Mouse (Mus musculus) layer of hippocampus, adult 9-10 months (tissue): ENCODE data around the gene Cd38.
A peak's percentile ranks its signal among the peaks of the same experiment; 100 is the strongest.

Experiments
- DNase-seq: peaks from one replicate; pipeline ENCODE4 v3.0.0; 2022; ENCODE audit warnings: low spot score

The Cd38 gene

GRCm38 (mm10) chr5:43868253-43868652 is at the start of gene Cd38:
TSS of gene Cd38 (plus strand) at chr5:43868553.
- no peak for DNase-seq

DNA sequence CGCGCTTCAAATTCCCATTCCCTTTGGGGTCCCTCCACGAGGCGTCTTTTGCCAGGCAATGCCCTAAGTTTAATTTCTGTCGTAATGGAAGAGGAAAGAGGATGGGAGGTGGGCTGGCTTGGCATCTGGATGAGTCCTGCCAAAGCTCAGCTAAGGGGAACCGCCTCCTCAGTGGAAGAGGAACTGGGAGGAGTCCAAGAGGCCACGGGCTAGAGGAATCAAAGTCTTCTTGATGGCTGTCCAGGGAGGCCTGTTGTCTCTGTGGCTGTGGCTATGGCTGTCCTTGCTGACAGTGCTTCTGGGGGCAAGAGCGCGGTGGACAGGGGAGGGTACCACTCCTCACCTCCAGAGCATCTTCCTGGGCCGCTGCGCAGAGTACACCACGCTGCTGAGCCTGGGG is 49.7 kb upstream of the Cd38 start, which contains the start of gene Bst1:
Bst1 (plus strand) TSS at position 191 of the 400 bp plus-strand sequence.
- DNase-seq, result no peak

DNA sequence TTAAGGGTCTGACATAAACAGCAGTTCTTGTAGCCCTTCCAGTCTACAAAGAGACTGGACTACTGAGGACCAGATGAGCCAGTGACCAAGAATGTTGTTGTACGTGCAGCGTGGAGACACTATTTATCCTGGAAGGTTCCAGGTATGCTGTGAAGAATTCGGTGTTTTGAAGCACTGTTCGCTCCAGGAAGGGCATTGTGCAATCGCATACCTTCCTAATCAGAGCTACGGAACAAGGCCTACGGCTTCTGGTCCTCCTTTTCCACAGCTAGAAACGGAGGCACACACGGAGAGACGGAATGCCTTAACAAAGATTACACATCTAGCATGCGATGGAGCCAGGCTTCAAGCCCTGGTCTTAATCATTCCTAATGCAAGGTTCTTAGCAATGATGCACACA is 47.6 kb upstream of the Cd38 start:
- no peak for DNase-seq

- no peak for DNase-seq
Observed at GRCm38 (mm10) chr5:43821538-43821937, 46.8 kb upstream of the Cd38 start, which contains the start of gene Fbxl5. TSS of gene Fbxl5 (minus strand) at chr5:43821638.

- no peak for DNase-seq
Observed at GRCm38 (mm10) chr5:43822199-43822598, 46.2 kb upstream of the Cd38 start.

DNA sequence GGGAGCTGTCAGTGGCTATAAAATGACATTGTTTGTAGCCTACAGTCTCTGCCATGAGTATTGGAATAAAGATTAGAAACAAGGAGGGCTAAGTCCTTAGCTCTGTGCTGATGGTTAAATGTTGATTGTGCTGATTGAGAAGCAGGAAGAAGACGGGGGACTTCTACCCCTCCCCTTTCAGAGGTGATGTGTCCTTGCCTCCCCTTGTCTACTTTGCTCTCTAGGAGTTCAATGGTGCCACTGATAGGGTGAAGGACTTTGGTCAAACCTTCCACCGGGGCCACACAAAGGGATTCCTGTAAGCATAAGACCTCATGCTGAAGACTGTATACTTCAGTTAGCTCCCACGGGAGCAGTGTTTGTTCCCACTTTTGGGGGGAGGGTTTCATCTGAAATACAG is 45.5 kb upstream of the Cd38 start:
- DNase-seq, result no peak

DNA sequence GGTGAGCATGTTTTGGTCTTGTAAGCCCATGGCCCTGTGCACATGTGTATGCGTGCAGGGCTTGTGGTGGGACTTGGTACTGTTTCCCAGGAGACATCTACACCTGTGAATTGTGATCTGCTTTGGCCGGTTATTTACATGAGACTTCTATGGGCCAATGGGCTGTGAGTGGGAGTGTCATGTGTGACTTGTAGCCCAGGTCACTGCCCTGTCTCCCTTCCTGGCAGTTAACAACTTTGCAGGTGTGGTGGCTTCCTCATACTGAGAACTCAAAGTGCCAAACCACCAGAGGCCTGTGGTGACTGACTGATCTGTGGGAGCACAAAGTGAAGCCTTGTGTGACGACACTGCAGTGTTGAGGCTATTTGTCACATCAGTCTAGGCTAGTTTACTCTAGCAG is 43.8 kb upstream of the Cd38 start:
- no peak for DNase-seq

DNA sequence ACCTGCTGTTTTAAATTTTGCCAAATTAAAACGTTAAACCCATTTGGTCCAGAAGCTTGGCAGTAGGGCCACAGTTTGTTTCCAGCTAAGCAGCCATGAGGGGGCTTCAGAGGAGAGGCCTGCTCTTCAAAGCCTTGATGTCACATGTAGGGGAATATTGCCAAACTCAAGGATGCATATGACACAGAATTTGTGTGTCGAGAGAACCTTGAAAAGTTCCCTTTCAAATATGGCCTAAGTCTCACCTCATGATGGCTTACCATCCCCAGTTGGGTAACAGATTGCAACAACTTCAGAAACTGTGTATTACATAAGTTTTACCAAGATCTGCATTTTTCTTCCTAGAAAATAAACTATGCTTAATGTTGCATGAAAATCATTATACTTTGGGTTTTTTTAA is 41.5 kb upstream of the Cd38 start:
- no peak for DNase-seq

- DNase-seq, result no peak
Observed at GRCm38 (mm10) chr5:43827366-43827765, 41.0 kb upstream of the Cd38 start.

- no peak for DNase-seq
Observed at GRCm38 (mm10) chr5:43836590-43836989, 31.8 kb upstream of the Cd38 start.

DNA sequence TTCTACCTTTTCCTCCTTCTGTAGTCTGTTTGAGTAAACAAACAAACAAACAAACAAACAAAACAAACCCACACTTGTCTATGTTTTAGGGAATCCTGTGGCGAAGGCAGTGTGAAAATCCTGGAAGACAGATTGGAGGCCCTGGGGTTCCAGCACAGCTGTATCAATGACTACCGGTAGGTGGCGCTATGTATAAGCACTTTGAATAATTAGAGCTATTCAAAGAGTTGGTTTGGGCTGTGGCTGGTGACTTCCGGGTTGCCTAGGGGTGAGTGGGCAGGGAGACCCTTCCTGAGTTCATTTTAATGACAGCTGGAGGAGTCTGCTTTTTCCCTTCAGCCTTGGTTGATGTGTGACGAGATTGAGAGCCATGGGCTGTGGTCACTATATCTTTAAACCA is 31.0 kb upstream of the Cd38 start:
- DNase-seq, result peak; percentile 16

GRCm38 (mm10) chr5:43841144-43842010 is 27.0 kb upstream of the Cd38 start:
- peak; percentile 16 for DNase-seq

- no peak for DNase-seq
Observed at GRCm38 (mm10) chr5:43842011-43842285, 26.4 kb upstream of the Cd38 start.

- DNase-seq, result no peak
Observed at GRCm38 (mm10) chr5:43842576-43843155, 25.7 kb upstream of the Cd38 start.

DNA sequence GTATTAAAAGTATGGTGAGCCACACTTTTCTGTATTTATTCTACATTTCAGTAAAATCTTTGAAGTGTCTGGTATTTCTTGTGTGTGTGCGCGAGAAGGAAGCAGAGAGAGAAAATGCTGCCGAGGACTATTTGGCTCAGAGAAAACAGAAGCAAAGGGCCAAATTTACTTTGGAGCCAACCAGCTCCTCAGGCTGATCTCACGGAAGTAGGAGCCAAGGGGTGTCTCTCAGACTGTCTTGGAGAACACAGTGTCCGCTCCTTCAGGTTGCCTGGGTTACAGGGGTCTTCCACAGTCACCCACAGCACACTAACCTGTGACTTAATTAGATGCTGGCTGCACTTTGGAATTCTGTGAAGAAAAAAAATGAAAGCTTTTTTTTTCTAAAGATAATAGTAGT is 23.3 kb upstream of the Cd38 start:
- no peak for DNase-seq

- DNase-seq, result no peak
Observed at GRCm38 (mm10) chr5:43845646-43846045, 22.7 kb upstream of the Cd38 start.

DNA sequence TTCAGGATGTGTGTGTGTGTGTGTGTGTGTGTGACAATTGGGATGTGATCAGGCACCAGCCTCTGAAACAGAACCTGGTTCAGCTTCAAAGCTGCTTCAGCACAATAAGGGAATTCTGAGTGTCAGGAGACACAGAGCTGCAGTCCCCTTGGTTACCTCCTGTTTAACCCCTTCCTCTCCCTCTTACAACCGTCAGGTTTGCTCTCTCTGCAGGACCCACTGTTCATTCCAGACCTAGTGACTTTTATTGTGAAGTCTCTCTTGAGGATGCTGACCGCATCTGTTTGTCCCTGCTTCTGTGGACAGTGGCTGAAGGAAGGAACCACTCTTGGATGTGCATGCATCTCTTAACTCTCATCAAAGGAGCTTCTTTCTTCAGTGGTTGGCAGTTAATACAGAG is 22.1 kb upstream of the Cd38 start:
- no peak for DNase-seq

DNA sequence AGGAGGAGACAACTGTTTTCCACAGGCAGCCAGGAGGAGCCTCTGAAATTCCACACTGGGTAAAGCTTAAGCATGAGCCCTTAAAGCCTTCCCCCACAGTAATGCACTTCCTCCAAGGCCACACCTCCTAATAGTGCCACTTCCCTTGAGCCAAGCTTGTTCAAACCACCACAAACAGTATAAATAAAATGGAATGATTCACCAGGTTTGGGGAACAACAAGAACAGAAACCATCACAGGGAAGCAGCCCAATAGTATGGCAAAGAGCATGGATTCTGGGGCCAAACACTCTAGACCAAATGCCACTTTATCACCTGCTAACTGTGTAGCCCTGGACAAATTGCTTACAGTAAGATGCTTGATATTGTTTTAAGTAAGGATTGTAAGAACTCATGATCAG is 20.8 kb upstream of the Cd38 start:
- no peak for DNase-seq

DNA sequence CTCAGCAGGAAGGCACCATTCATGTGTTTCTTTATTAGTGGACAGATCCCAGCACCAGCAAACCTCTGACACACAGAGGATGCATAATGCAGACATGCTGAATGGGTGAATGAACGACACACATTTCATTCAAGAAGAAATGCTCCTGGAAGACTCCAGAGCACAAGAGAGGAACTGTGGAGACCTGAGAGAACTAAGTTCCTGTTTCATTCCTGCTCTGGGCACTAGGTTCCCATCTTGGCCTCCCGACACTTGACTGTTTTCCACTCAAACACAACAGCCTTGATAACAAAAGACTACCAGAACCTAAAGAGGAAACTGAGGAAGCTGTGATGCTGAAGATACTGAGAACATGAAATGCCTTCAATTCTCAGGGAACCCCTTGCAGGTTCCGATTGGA is 20.1 kb upstream of the Cd38 start:
- DNase-seq, result no peak

DNA sequence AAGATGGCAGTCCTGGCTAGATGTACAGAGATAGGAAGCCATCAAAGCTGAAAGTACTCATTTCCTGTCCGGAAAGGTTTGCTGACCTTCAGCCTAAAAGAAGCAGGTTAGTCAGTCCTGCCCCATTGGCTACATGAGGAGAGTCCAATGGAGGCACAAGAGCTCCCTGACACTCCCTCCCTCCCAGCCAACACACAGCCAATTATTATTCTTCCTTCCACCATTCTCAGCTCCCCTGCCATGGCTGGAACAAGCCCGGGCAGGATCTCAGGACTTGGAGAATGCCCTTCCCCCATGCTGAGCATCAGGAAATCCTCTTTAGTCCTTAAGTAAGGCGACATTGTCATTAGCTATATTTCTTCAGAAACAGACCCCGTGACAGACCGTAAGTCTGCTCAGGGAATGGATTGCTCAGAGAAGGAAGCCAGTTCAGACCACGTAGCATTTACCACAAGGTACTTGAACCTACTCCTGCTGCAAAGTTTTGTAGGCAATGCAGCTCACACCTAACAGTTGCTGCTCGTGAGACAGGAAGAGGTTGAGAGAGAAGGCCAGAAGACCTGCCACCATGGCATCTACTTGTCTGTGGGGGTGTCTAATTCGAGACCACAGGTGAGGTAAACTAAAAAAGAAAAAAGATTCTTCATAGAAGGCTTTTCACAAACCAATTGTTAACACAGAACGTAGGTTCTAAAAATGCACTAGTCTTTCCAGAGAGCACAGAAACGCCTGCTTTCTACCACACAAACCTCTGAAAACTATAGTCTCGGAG is 15.1 kb upstream of the Cd38 start:
- no peak for DNase-seq

- no peak for DNase-seq
Observed at GRCm38 (mm10) chr5:43853868-43854488, 14.4 kb upstream of the Cd38 start.

DNA sequence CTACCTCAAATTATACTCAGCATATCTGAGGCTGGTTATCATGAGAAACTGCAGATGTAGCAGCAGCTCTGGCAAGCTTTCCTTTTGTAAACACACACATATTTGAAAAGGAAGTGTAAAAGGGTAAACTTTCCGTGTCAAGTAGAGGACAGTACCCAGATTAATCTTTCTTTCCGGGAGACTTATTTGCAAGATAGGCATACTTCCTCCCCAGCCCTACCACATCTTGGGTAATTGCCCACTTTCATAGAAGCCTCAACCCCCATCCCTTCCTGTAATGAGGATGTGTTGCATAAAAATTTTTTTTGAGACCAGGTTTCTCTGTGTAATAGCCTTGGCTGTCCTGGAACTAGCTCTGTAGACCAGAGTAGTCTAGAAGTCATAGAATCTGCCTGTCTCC is 12.6 kb upstream of the Cd38 start:
- no peak for DNase-seq

DNA sequence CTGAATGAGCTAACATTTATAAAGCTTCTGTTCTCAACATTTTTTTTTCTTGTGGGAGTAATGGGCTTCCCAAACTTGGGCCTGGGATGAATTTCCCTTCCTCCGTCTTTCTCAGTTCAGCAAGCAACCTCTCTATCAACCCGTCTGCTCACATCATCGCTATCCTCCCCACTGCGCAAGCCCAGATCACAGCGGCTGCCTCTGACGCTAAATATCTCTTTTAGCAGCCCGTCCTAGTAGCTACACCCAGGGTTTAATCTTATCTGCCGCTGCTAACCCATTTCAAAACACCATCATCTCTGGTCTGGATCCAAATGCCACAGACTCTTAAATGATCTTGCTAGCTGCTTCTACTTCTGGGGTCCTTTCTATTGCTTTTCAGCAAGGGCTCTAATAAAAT is 8.7 kb upstream of the Cd38 start:
- DNase-seq, result no peak
